Mouse (Mus musculus) liver, embryonic 11.5 days (tissue): ENCODE measurements around the gene Rabggta. TPM values are rescaled to one million over a fixed set of nuclear protein-coding genes. Genes with fewer than 3 reads are reported as not detected.
"Not testable (repeated sequence)": the region's sequence is repeated elsewhere in the genome, so short reads cannot be mapped to it uniquely, and the experiment has no call there.

Experiments
- ATAC-seq: fragments of 200-750 bp; cut with Nextera tagmentation; replicated peaks from 2 replicates; pipeline ENCODE4 v1.8.0; 2017; ENCODE audit warnings: moderate number of reproducible peaks, mild to moderate bottlenecking, moderate TSS enrichment, moderate library complexity; ENCODE audit not compliant: low FRiP score
- DNase-seq: peaks from one replicate; pipeline ENCODE4 v3.0.0-alpha.2; 2017; ENCODE audit warnings: low spot score
- H3K27ac ChIP-seq: fragments of 300-500 bp; sonication (generic); 2 replicates; pipeline ENCODE4 v1.5.1; 2014; ENCODE audit warnings: mild to moderate bottlenecking, low read depth, low read length, control low read depth
- H3K27me3 ChIP-seq: fragments of 300-500 bp; sonication (generic); replicated peaks from 2 replicates; pipeline ENCODE4 v1.6.1; 2014; ENCODE audit warnings: low read length, mixed read lengths; ENCODE audit not compliant: control insufficient read depth, insufficient read depth
- H3K36me3 ChIP-seq: fragments of 300-500 bp; sonication (generic); 2 replicates; pipeline ENCODE4 v1.6.1; 2014; ENCODE audit warnings: mild to moderate bottlenecking, low read length, moderate library complexity, mixed read lengths; ENCODE audit not compliant: control insufficient read depth, insufficient read depth
- H3K4me1 ChIP-seq: fragments of 300-500 bp; sonication (generic); replicated peaks from 2 replicates; pipeline ENCODE4 v1.6.1; 2014; ENCODE audit warnings: low read length, mixed read lengths; ENCODE audit not compliant: control insufficient read depth, insufficient read depth
- H3K4me2 ChIP-seq: fragments of 300-500 bp; sonication (generic); 2 replicates; pipeline ENCODE4 v1.6.1; 2014; ENCODE audit warnings: mild to moderate bottlenecking, control low read depth, moderate library complexity
- H3K4me3 ChIP-seq: fragments of 300-500 bp; sonication (generic); 2 replicates; pipeline ENCODE4 v1.5.1; 2014; ENCODE audit warnings: low read depth, low read length, control low read depth
- H3K9ac ChIP-seq: fragments of 300-500 bp; sonication (generic); 2 replicates; pipeline ENCODE4 v1.6.1; 2014; ENCODE audit warnings: low read depth, low read length, control low read depth
- H3K9me3 ChIP-seq: fragments of 300-500 bp; sonication (generic); 2 replicates; pipeline ENCODE4 v1.6.1; 2016; ENCODE audit warnings: low read length, inconsistent platforms, mixed read lengths; ENCODE audit not compliant: control insufficient read depth
- WGBS: fragments of 180-500 bp; shearing (Covaris S2); extraction: QIAGEN DNeasy Blood & Tissue Kit; methylation state at CpG from one replicate; pipeline ENCODE4 v1.1.7; 2014; 5-methylcytosine and 5-hydroxymethylcytosine counted together
- polyA plus RNA-seq: library from polyadenylated mRNA; unstranded; fragments of >200 nt; fragmentation: Nextera tagmentation; extraction: Ambion mirVana; gene quantifications from 2 replicates; pipeline ENCODE4 v1.2.1, GENCODE M21; 2014

The Rabggta gene
- polyA plus RNA-seq, 1 experiment from 2014 or later, result 24.0 TPM

GRCm38 (mm10) chr14:55761163-55761562, 39.1 kb upstream of the Rabggta start, which contains the start of gene Ltb4r2:
Ltb4r2 (plus strand) TSS chr14:55761428.
- no peaks in the 10 kb centered on the region for H3K36me3 ChIP-seq
- peak within 1 kb of the TSS; percentile 89 for H3K4me2 ChIP-seq
- H3K4me1 ChIP-seq, result peaks cover 24% of the 10 kb centered on the region
- ATAC-seq (no peak), DNase-seq (no peak)
- WGBS, result 83% methylated on average over 6 of the region's 6 CpGs
- H3K27me3 ChIP-seq, result peaks cover 23% of the 10 kb centered on the region
- H3K4me3 ChIP-seq, result peak within 1 kb of the TSS; percentile 53
- no peaks in the 10 kb centered on the region for H3K9me3 ChIP-seq
- 0 out of 2 replicates have a peak within 1 kb of the TSS, but pooled peaks have one; percentile 6 for H3K27ac ChIP-seq
- H3K9ac ChIP-seq, result peak within 1 kb of the TSS; percentile 62

GRCm38 (mm10) chr14:55760156-55760555, 38.1 kb upstream of the Rabggta start:
- not testable (repeated sequence) for H3K36me3 ChIP-seq, ATAC-seq, H3K27ac ChIP-seq, H3K9ac ChIP-seq, H3K4me3 ChIP-seq, H3K9me3 ChIP-seq
- Histone ChIP-seq H3K4me1 (peaks cover 24% of the 10 kb centered on the region), H3K4me2 (peak overlapping the region; percentile 53), H3K27me3 (peaks cover 23% of the 10 kb centered on the region)
- DNase-seq, result peak; percentile 80
- WGBS, result 0% methylated on average over 6 of the region's 6 CpGs

GRCm38 (mm10) chr14:55758363-55758784, 36.3 kb upstream of the Rabggta start, which contains the start of gene Cideb:
Cideb (minus strand) TSS chr14:55758458.
- peak; percentile 32; the same call in 1 of the 2 replicates for ATAC-seq
- H3K4me2 ChIP-seq, result peak within 1 kb of the TSS; percentile 57
- peak within 1 kb of the TSS; percentile 59 for H3K27ac ChIP-seq
- no peaks in the 10 kb centered on the region for H3K9me3 ChIP-seq
- no peak for DNase-seq
- H3K4me3 ChIP-seq, result peak within 1 kb of the TSS; percentile 22
- H3K4me1 ChIP-seq, result peaks cover 22% of the 10 kb centered on the region
- 0 out of 2 replicates have a peak within 1 kb of the TSS, but pooled peaks have one; percentile 21 for H3K9ac ChIP-seq
- peaks cover 20% of the 10 kb centered on the region for H3K27me3 ChIP-seq
- 9% methylated on average over 8 of the region's 8 CpGs for WGBS
- peaks cover 16% of the 10 kb centered on the region for H3K36me3 ChIP-seq

- peaks cover 17% of the 10 kb centered on the region for H3K4me1 ChIP-seq
- H3K9me3 ChIP-seq, result no peaks in the 10 kb centered on the region
- H3K27me3 ChIP-seq, result peaks cover 19% of the 10 kb centered on the region
- ATAC-seq (no peak), DNase-seq (no peak)
- WGBS, result 35% methylated on average over 6 of the region's 6 CpGs
- peak overlapping the region; percentile 59 for H3K27ac ChIP-seq
- peaks cover 21% of the 10 kb centered on the region for H3K36me3 ChIP-seq
- H3K4me2 ChIP-seq, result peak overlapping the region; percentile 57
- H3K9ac ChIP-seq, result no peak overlapping the region
- peak overlapping the region; percentile 22 for H3K4me3 ChIP-seq
Observed at GRCm38 (mm10) chr14:55757566-55757965, 35.5 kb upstream of the Rabggta start.

GRCm38 (mm10) chr14:55747051-55747847, 25.2 kb upstream of the Rabggta start:
- Histone ChIP-seq H3K36me3 (peaks cover 28% of the 10 kb centered on the region), H3K9ac (peak overlapping the region; percentile 92; the same call in 1 of the 2 replicates), H3K4me3 (peak overlapping the region; percentile 96)

GRCm38 (mm10) chr14:55745861-55746237, 23.8 kb upstream of the Rabggta start:
- Histone ChIP-seq H3K4me1 (peaks cover 19% of the 10 kb centered on the region), H3K9me3 (no peaks in the 10 kb centered on the region), H3K4me3 (peak overlapping the region; percentile 96), H3K36me3 (peaks cover 16% of the 10 kb centered on the region), H3K27me3 (no peaks in the 10 kb centered on the region), H3K27ac (peak overlapping the region; percentile 73), H3K4me2 (peak overlapping the region; percentile 98), H3K9ac (peak overlapping the region; percentile 92)
- WGBS, result 1% methylated on average over 31 of the region's 31 CpGs
- DNase-seq (peak; percentile 58), ATAC-seq (peak; percentile 2; the same call in 1 of the 2 replicates)

More at GRCm38 (mm10) chr14:55747051-55747847, 25.2 kb upstream of the Rabggta start:
- ATAC-seq, result no peak
- no peak for DNase-seq
- Histone ChIP-seq H3K9me3 (no peaks in the 10 kb centered on the region), H3K27me3 (no peaks in the 10 kb centered on the region), H3K4me2 (peak overlapping the region; percentile 98), H3K4me1 (peaks cover 19% of the 10 kb centered on the region), H3K27ac (no peak overlapping the region)
- 79% methylated on average over 10 of the region's 10 CpGs for WGBS

- ATAC-seq (peak; percentile 89), DNase-seq (peak; percentile 96)
- WGBS, result 2% methylated on average over 39 of the region's 48 CpGs
- H3K27ac ChIP-seq, result peak within 1 kb of the TSS; percentile 73
- H3K27me3 ChIP-seq, result no peaks in the 10 kb centered on the region
- peak within 1 kb of the TSS; percentile 92 for H3K9ac ChIP-seq
- H3K4me1 ChIP-seq, result peaks cover 19% of the 10 kb centered on the region
- H3K4me2 ChIP-seq, result peak within 1 kb of the TSS; percentile 98
- H3K9me3 ChIP-seq, result no peaks in the 10 kb centered on the region
- H3K4me3 ChIP-seq, result peak within 1 kb of the TSS; percentile 96
- H3K36me3 ChIP-seq, result peaks cover 12% of the 10 kb centered on the region
Observed at GRCm38 (mm10) chr14:55745180-55745860, 23.3 kb upstream of the Rabggta start, which contains the start of the genes Dhrs1 and Nop9. Dhrs1 (minus strand) TSS chr14:55745690. Nop9 (plus strand) TSS chr14:55745693.

- Histone ChIP-seq H3K27ac (no peak overlapping the region), H3K9ac (peak overlapping the region; percentile 44; the same call in 1 of the 2 replicates), H3K4me3 (no peak overlapping the region), H3K27me3 (no peaks in the 10 kb centered on the region), H3K4me2 (peak overlapping the region; percentile 16), H3K9me3 (no peaks in the 10 kb centered on the region), H3K36me3 (peaks cover 12% of the 10 kb centered on the region), H3K4me1 (peaks cover 19% of the 10 kb centered on the region)
- DNase-seq, result peak; percentile 78
- 22% methylated on average over 10 of the region's 10 CpGs for WGBS
- peak; percentile 68 for ATAC-seq
Observed at GRCm38 (mm10) chr14:55743711-55744110, 21.6 kb upstream of the Rabggta start.
